Comparison of ENCODE assay signal across 21 mouse cellular contexts in genomic region chr7:118376590-118376989, GRCm38 (mm10).
DNase-seq lines count a peak whose midpoint lies in the region; TF ChIP-seq lines count a peak whose summit lies in the region.
"Had no signal": no experiment of that assay in that cellular context is flagged by ENCODE, and none has a peak within 500 bp of the region (broad histone marks: within the 10 kb centered on the region; RNA-seq: fewer than 3 reads in every experiment).

No protein-coding gene starts in this region.

- H3K36me3 ChIP-seq in heart, embryonic 10.5 days, result no peaks in the 10 kb centered on the region
- H3K36me3 ChIP-seq: embryonic facial prominence, embryonic 10.5 days; embryonic facial prominence, embryonic 12.5 days; forebrain, embryonic 15.5 days had no signal

- TF ChIP-seq CTCF in cortical plate, adult 2 months (IDR thresholded peaks at IDR 0.05; ENCODE audit: extremely low read depth, insufficient read depth, low read length), result no peak

- H3K9me3 ChIP-seq in heart, embryonic 10.5 days, result no peaks in the 10 kb centered on the region
- H3K9me3 ChIP-seq: embryonic facial prominence, embryonic 10.5 days; embryonic facial prominence, embryonic 12.5 days; forebrain, embryonic 13.5 days; forebrain, embryonic 15.5 days had no signal

- peak; percentile 23 to 56 for DNase-seq in heart, adult 18-20 months
- no peak for DNase-seq in heart, embryonic 10.5 days (ENCODE audit: low spot score)
- DNase-seq in heart, adult 9 months (ENCODE audit: low spot score in 2 of 2), result peak; percentile 23 to 41
- no peak for DNase-seq in heart, postnatal 4 days
- DNase-seq in heart, postnatal 14 days, result peak; percentile 11 to 13
- DNase-seq in retina, embryonic 14.5 days (ENCODE audit: low spot score), result no peak
- DNase-seq in right cerebral cortex, postnatal 10 days (ENCODE audit: low spot score in 2 of 2), result no peak
- DNase-seq: adrenal gland, adult 2 months; adrenal gland, postnatal 10 days; adrenal gland, postnatal 25 days; cerebellum, adult 11 months; cerebellum, adult 18-20 months; cerebellum, adult 8-10 months; cerebellum, adult 9-11 months; cerebellum, postnatal 14 days; cerebellum, postnatal 36 days had no signal

- no peak overlapping the region for H3K27ac ChIP-seq in heart, embryonic 10.5 days
- 0 out of 2 replicates have a peak overlapping the region, but pooled peaks have one; percentile 13 for H3K27ac ChIP-seq in cortical plate, adult 2 months (ENCODE audit: insufficient read depth, low read length)
- H3K27ac ChIP-seq: embryonic facial prominence, embryonic 10.5 days; embryonic facial prominence, embryonic 12.5 days; forebrain, embryonic 13.5 days; forebrain, embryonic 15.5 days had no signal

- H3K27me3 ChIP-seq in heart, embryonic 10.5 days (ENCODE audit: insufficient read depth, poor library complexity, severe bottlenecking), result no peaks in the 10 kb centered on the region
- H3K27me3 ChIP-seq: embryonic facial prominence, embryonic 12.5 days; forebrain, embryonic 13.5 days; forebrain, embryonic 15.5 days had no signal

- intact Hi-C loops in heart, postnatal 14 days (cut with DNase I), result no loop called here

- H3K4me3 ChIP-seq in heart, embryonic 10.5 days, result no peak overlapping the region
- no peak overlapping the region for H3K4me3 ChIP-seq in cortical plate, adult 2 months (ENCODE audit: insufficient read depth, low read length)
- H3K4me3 ChIP-seq: embryonic facial prominence, embryonic 10.5 days; embryonic facial prominence, embryonic 12.5 days; forebrain, embryonic 13.5 days; forebrain, embryonic 15.5 days had no signal

- 80% methylated on average over 4 of the region's 4 CpGs for WGBS in heart, embryonic 10.5 days

- TF ChIP-seq POLR2A in cortical plate, adult 2 months (IDR thresholded peaks at IDR 0.05; ENCODE audit: extremely low read depth, insufficient read depth, low read length), result no peak

- no peaks in the 10 kb centered on the region; the same call in 1 of the 2 replicates for H3K4me1 ChIP-seq in heart, embryonic 10.5 days
- no peaks in the 10 kb centered on the region for H3K4me1 ChIP-seq in cortical plate, adult 2 months (ENCODE audit: control insufficient read depth, insufficient read depth, low read length)
- H3K4me1 ChIP-seq: embryonic facial prominence, embryonic 10.5 days; embryonic facial prominence, embryonic 12.5 days; forebrain, embryonic 13.5 days; forebrain, embryonic 15.5 days had no signal

Comparison
In these comparisons a context has a peak if more than half of its experiments do, and no peak if none do; other contexts are left out.
1. DNase-seq: peak in heart, adult 18-20 months (2 of 2), heart, adult 9 months (2 of 2) and heart, postnatal 14 days (2 of 2); none in heart, embryonic 10.5 days (single experiment), heart, postnatal 4 days (single experiment), retina, embryonic 14.5 days (single experiment) and right cerebral cortex, postnatal 10 days (0 of 2).